Mouse (Mus musculus): Measurements from ENCODE around the gene Pcbp3. TPM values are rescaled to one million over a fixed set of nuclear protein-coding genes. Genes with fewer than 3 reads are reported as not detected.

Gene Pcbp3
- polyA plus RNA-seq, 1 experiment from 2014 or later = 23.2 TPM

DNA sequence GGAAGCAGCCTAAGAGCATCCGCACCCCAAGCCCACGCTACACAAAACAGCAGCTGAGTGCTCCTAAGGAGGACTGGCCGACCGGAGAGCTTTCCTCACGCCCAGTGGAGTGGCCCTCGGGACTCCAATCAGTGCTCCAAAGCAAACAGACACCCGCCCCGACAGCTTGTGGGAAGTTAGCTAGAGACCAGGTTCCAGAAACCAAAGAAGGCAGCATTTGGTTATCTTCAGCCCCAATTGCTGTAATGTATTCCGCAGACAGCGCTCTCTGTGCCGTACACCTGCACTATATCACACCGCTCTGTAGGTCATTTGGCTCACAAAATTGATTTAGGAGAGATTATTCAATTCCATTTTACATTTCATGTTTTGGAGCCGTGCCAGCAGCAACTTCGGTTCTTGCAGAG is 55.7 kb downstream of the Pcbp3 start:
- no peak overlapping the region for H3K4me3 ChIP-seq
- H3K4me1 ChIP-seq = peaks cover 16% of the 10 kb centered on the region
- no peaks in the 10 kb centered on the region for H3K9me3 ChIP-seq
- no peaks in the 10 kb centered on the region for H3K36me3 ChIP-seq
- H3K27me3 ChIP-seq (ENCODE audit: insufficient read depth, poor library complexity, severe bottlenecking) = no peaks in the 10 kb centered on the region
- no peak overlapping the region for H3K27ac ChIP-seq
- 70% methylated on average over 14 of the region's 14 CpGs for WGBS
- DNase-seq (ENCODE audit: low spot score) = no peak

DNA sequence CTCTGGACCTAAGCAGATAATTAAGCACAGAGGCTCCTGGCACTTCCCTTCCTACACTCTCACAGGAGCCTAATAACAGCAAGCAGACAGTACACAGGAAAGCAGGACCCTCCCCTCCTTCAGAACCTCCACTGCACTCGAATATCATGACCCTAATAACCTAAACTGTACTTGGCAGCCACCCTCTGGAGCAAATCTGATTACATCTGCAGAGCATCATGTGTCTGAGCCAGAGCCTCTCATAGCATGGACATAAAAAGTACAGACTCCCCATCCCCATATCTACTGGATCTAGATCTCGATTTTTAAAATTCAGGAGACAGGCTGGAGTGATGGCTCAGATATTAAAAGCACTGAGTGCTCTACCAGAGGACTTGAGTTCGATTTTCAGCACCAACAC is 58.0 kb downstream of the Pcbp3 start:
- no peak for DNase-seq (ENCODE audit: low spot score)
- Histone ChIP-seq H3K9me3 (no peaks in the 10 kb centered on the region), H3K27me3 (ENCODE audit: insufficient read depth, poor library complexity, severe bottlenecking) (no peaks in the 10 kb centered on the region), H3K4me3 (no peak overlapping the region), H3K4me1 (peaks cover 17% of the 10 kb centered on the region), H3K27ac (no peak overlapping the region), H3K36me3 (no peaks in the 10 kb centered on the region)
- WGBS = 69% methylated on average over 3 of the region's 3 CpGs

DNA sequence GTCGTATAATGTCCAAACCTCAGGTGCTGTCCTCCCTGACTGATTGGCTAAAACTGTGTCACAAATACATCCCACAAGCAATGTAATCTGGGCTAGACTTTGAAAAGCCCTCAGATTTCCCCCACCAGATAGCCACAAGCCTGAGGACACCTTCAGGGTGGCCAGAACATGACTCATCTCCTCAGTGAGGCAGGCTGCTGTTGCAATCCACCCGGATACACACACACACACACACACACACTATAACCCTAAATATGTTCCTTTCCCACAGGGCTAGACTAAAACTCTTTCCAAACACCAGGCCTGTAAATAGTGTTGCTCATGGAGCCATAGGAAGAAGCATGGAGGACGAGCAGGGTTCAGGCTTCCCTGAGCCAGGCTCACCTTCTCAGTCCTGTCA is 58.6 kb downstream of the Pcbp3 start:
- H3K9me3 ChIP-seq = no peaks in the 10 kb centered on the region

DNA sequence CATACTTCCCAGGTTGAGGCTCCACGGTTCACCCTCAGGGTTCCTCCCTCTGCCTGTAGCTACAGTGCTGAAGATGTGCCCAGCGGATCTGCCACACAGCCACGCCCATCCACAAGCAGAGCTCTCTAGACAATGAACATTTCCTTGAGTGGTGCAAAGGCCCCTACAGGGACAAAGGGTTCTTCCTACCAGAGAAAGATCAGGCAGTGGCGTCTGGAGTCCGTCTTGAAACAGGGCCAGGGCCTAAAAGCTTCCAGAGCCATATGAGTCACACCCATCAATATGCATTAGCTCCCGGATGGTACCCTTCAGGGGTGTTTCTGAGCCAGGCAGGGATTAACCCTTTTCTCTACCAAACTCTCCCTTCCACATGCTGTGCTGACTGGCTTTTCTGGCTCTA is 59.1 kb downstream of the Pcbp3 start:
- 22% methylated on average over 6 of the region's 6 CpGs for WGBS

More for the DNA sequence above, 58.6 kb downstream of the Pcbp3 start:
- no peak overlapping the region for H3K27ac ChIP-seq
- H3K4me1 ChIP-seq = peaks cover 23% of the 10 kb centered on the region
- H3K36me3 ChIP-seq = no peaks in the 10 kb centered on the region
- 77% methylated on average over 3 of the region's 3 CpGs for WGBS
- DNase-seq (ENCODE audit: low spot score) = no peak
- no peak overlapping the region for H3K4me3 ChIP-seq
- H3K27me3 ChIP-seq (ENCODE audit: insufficient read depth, poor library complexity, severe bottlenecking) = no peaks in the 10 kb centered on the region

DNA sequence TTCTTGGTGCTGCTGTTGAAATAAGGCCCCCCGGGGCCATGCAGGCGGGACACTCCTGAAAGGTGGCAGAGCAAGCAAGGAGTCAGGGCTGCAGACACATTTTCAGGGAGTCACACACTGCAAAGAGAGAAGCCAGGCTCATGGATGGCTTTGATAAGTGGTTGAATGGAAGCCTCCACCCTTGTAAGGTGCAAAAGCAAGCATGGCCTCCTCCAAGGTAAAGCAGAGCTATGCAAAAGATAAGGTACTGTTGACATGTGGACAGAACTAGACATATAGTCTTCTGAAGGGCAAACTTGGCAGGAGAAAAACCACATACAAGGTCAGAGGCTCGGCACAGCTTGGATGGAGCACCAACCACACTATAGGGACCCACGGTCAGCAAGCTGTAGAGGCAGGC is 63.3 kb downstream of the Pcbp3 start:
- H3K9me3 ChIP-seq = no peaks in the 10 kb centered on the region
- H3K36me3 ChIP-seq = 0 out of 2 replicates have a peak, but pooled peaks cover 2% of the 10 kb centered on the region
- H3K27me3 ChIP-seq (ENCODE audit: insufficient read depth, poor library complexity, severe bottlenecking) = no peaks in the 10 kb centered on the region
- DNase-seq (ENCODE audit: low spot score) = no peak
- 79% methylated on average over 4 of the region's 4 CpGs for WGBS
- no peak overlapping the region for H3K27ac ChIP-seq
- no peak overlapping the region for H3K4me3 ChIP-seq
- H3K4me1 ChIP-seq = peaks cover 14% of the 10 kb centered on the region

More for the DNA sequence above, 59.1 kb downstream of the Pcbp3 start:
- Histone ChIP-seq H3K27me3 (ENCODE audit: insufficient read depth, poor library complexity, severe bottlenecking) (no peaks in the 10 kb centered on the region), H3K36me3 (no peaks in the 10 kb centered on the region), H3K4me1 (peaks cover 24% of the 10 kb centered on the region), H3K4me3 (no peak overlapping the region), H3K27ac (peak overlapping the region; percentile 6; the same call in 1 of the 2 replicates), H3K9me3 (no peaks in the 10 kb centered on the region)
- DNase-seq (ENCODE audit: low spot score) = no peak

DNA sequence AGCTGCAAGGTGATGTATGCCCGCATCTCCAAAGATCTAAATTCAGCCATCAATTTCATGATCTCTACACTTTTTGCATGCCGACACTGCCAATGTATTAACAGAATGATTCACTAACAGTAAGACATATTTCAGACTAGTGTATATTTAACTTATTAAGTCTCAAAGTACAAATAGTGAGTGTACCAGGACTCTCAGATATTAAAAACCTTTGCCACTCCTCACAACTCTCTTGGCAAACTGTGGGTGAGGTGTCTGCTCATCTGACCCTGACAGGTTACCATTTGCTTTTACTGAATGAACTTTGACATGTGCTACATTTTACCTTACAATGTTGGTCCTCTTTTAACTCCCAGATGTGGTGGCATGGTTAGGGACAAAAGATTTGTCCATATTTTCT is 70.2 kb downstream of the Pcbp3 start:
- WGBS = 91% methylated on average over 2 of the region's 2 CpGs
- no peaks in the 10 kb centered on the region for H3K9me3 ChIP-seq
- no peaks in the 10 kb centered on the region for H3K4me1 ChIP-seq
- H3K36me3 ChIP-seq = 0 out of 2 replicates have a peak, but pooled peaks cover 2% of the 10 kb centered on the region
- no peak overlapping the region for H3K4me3 ChIP-seq
- H3K27me3 ChIP-seq (ENCODE audit: insufficient read depth, poor library complexity, severe bottlenecking) = no peaks in the 10 kb centered on the region
- no peak overlapping the region for H3K27ac ChIP-seq
- no peak for DNase-seq (ENCODE audit: low spot score)

DNA sequence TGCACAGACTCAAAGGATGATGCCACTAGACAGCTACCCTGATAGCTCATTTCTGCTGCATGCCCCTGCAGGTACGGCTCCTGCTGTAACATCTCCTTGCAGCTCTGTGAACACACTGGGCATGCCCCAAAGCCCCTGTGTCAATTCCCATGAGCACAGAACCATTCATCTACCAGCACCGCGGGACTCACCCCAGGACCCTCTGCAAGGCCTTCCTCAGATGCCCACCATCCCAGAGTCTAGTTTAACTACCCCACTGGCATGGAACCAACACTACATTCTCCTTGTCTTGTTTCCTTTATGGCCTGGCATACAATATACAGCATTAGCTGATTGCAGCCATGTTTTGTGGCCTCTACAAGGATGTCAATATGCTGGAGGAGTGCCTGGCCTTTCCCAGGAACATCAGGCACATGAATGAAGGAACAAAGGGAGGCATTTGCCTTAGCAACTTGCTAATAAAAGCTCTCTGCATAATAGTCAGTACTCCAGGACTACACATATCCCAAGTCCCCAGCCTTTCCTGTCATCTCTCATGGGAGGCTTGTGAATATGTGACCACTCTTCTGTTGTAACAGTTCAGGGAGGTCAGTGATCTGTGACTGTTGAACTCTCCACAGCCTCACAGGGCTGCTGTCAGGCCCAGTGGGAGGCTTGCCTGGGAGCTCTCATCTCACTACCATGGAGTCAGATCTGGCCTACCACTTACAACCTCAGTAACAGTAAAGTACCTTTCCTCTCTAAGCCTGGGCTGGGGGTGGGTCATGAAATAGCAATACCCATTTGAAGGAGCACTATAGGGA is 78.0 kb downstream of the Pcbp3 start:
- DNase-seq (ENCODE audit: low spot score) = no peak
- H3K4me1 ChIP-seq = no peaks in the 10 kb centered on the region
- H3K27ac ChIP-seq = no peak overlapping the region
- no peaks in the 10 kb centered on the region for H3K36me3 ChIP-seq
- 84% methylated on average over 3 of the region's 3 CpGs for WGBS
- no peaks in the 10 kb centered on the region for H3K9me3 ChIP-seq
- no peak overlapping the region for H3K4me3 ChIP-seq
- H3K27me3 ChIP-seq (ENCODE audit: insufficient read depth, poor library complexity, severe bottlenecking) = no peaks in the 10 kb centered on the region

DNA sequence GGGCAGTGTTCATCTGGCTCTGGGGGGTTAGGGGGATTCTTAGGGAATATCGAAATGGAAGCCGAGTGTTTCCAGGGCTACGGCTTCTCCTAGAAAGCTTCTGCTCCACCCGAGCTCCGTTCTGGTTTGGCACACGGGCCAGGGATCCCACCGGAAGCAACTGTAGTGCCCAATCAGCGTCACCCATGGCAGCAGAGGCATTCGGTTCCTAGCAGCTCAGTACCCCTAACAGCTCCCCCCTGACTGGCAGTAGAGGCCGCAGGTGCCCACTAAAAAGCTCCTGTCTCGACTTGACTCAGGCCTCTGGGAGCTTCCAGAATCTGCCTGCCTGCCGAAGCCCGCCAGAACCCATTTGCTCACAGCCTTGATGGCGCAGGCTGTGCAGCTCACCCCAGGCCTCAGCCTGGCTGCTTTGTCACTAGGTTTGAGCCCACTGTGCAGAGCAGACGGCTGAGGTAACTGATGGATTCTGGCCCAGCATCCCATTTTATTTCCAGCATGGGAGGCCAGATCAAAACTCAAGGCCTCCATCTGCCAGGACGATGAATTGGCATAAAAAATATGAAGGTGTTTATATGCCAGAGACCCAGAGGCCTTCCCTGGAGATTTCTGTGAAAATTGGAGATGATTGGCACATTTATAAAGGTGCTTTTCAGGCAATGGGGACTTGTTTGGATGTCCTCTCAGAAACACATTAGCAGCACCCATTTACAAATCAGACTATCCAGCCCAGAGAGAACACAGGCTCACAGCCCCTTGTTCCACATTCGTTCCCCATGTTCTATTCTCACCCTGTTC is 78.8 kb downstream of the Pcbp3 start:
- Histone ChIP-seq H3K4me1 (no peaks in the 10 kb centered on the region), H3K9me3 (no peaks in the 10 kb centered on the region), H3K27me3 (ENCODE audit: insufficient read depth, poor library complexity, severe bottlenecking) (no peaks in the 10 kb centered on the region), H3K4me3 (no peak overlapping the region), H3K36me3 (no peaks in the 10 kb centered on the region), H3K27ac (no peak overlapping the region; the same call in 1 of the 2 replicates)
- WGBS = 79% methylated on average over 17 of the region's 17 CpGs
- DNase-seq (ENCODE audit: low spot score) = no peak

DNA sequence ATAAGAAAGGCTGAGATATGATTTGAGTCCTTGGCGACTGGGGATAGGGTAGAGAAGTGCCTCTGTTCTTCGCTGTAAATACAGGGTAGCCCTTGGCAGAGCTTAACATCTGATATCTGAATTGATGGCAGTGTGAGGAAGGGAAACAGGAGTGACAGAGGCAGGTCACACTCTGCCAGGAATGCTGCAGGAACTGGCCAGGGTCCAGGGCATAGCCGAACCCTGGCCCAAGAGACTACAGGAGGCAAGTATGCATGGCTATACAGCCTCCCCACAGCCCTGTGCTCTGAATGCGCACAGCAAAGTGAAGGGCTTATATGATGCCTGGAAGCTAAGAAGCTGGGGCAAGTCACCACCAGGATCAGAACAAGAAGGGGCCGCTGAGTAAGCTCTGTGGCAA is 79.8 kb downstream of the Pcbp3 start:
- Histone ChIP-seq H3K4me1 (no peaks in the 10 kb centered on the region), H3K27ac (no peak overlapping the region), H3K36me3 (no peaks in the 10 kb centered on the region), H3K4me3 (no peak overlapping the region), H3K9me3 (no peaks in the 10 kb centered on the region), H3K27me3 (ENCODE audit: insufficient read depth, poor library complexity, severe bottlenecking) (no peaks in the 10 kb centered on the region)
- DNase-seq (ENCODE audit: low spot score) = no peak
- 64% methylated on average over 5 of the region's 5 CpGs for WGBS

DNA sequence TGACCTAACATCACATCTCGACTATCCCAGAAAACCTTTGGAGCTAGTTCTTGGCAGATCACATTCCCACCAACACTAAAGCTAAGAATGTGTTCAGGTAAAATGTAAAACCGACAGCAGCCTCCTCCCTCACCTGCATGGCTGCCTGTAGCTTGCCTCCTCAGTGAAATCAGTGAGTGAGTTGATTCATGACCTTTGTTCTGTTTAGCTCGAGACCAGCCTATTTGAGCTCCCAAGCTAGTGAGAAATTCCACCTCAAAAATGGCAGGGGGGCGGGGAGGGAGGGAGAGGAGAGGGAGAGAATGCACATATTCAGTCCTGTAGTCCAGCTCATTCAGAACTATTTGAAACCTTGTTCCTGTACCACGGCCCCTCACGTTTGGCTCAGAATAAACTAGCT is 86.4 kb downstream of the Pcbp3 start:
- H3K9me3 ChIP-seq = no peaks in the 10 kb centered on the region
- no peak overlapping the region for H3K27ac ChIP-seq
- H3K27me3 ChIP-seq (ENCODE audit: insufficient read depth, poor library complexity, severe bottlenecking) = no peaks in the 10 kb centered on the region
- 70% methylated on average over 6 of the region's 6 CpGs for WGBS
- H3K4me1 ChIP-seq = 0 out of 2 replicates have a peak, but pooled peaks cover 11% of the 10 kb centered on the region
- H3K36me3 ChIP-seq = no peaks in the 10 kb centered on the region
- no peak for DNase-seq (ENCODE audit: low spot score)
- H3K4me3 ChIP-seq = no peak overlapping the region

DNA sequence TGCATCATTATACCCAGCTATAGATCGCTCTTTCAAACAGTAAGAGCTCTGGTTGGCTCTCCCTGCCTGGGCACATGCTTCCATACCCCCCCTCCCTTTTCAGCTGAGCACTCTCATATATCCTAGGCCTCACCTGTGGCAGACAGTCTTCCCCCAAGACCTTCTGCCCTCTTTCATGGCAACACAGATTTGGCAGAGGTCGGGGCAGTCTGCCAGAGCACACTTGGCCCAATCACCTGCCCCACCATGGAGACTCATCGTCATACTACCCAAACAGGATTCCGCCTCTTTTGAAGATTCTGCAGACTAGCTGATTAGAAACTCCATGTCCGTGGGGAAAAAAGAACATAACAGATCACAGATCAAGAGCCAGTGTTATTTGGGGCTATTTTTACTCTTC is 86.8 kb downstream of the Pcbp3 start:
- WGBS = 75% methylated on average over 5 of the region's 5 CpGs
- 0 out of 2 replicates have a peak, but pooled peaks cover 11% of the 10 kb centered on the region for H3K4me1 ChIP-seq
- H3K36me3 ChIP-seq = no peaks in the 10 kb centered on the region
- no peaks in the 10 kb centered on the region for H3K9me3 ChIP-seq
- no peak overlapping the region for H3K27ac ChIP-seq
- DNase-seq (ENCODE audit: low spot score) = no peak
- H3K4me3 ChIP-seq = no peak overlapping the region
- no peaks in the 10 kb centered on the region for H3K27me3 ChIP-seq (ENCODE audit: insufficient read depth, poor library complexity, severe bottlenecking)

DNA sequence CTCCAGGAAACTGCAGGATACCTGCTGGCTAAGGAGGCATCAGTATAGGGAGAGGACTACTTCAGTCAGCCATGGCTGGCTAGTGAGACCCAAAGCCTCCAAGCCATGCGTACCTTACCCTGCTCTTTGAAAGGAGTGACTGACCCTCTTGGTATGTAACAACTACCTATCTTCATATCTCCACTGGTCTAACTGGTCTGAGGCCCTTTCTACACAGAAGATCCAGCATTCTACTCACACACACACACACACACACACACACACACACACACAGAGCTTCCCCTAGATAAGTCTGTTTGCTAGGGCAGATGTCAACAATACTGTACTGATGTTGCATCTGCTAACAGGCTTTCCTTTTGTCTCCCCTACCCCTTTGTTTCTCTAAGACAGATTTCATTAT is 87.3 kb downstream of the Pcbp3 start:
- Histone ChIP-seq H3K36me3 (no peaks in the 10 kb centered on the region), H3K27me3 (ENCODE audit: insufficient read depth, poor library complexity, severe bottlenecking) (no peaks in the 10 kb centered on the region), H3K4me3 (no peak overlapping the region), H3K27ac (peak overlapping the region; percentile 29; the same call in 1 of the 2 replicates), H3K9me3 (no peaks in the 10 kb centered on the region), H3K4me1 (0 out of 2 replicates have a peak, but pooled peaks cover 11% of the 10 kb centered on the region)
- DNase-seq (ENCODE audit: low spot score) = no peak
- WGBS = 61% methylated on average over 1 of the region's 1 CpGs

DNA sequence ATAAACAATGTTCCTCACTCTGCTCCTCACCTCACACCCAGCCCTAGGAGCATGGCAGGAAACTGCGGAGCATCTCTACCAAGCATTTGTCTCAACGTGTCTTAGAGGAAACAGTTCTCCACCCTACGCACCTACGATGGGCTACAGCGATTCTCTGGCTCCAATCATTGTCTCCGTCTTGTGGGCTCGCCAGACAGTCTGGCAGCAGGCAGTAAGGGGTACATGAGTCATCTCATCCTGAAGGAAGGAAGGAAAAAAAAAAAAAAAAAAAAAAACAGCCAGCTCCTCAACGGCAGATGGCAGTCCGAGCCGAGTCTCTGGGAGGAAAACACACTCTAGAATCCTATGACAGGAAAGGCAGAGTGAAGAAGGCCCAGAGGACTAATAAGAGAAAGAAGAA is 87.7 kb downstream of the Pcbp3 start:
- Histone ChIP-seq H3K36me3 (no peaks in the 10 kb centered on the region), H3K27me3 (ENCODE audit: insufficient read depth, poor library complexity, severe bottlenecking) (no peaks in the 10 kb centered on the region), H3K27ac (0 out of 2 replicates have a peak overlapping the region, but pooled peaks have one; percentile 29), H3K4me1 (0 out of 2 replicates have a peak, but pooled peaks cover 11% of the 10 kb centered on the region), H3K4me3 (no peak overlapping the region), H3K9me3 (no peaks in the 10 kb centered on the region)
- no peak for DNase-seq (ENCODE audit: low spot score)
- 61% methylated on average over 10 of the region's 10 CpGs for WGBS

All from heart, embryonic 10.5 days (tissue).